Mouse (Mus musculus): ENCODE results near the gene Tango6. TPM values are rescaled to one million over a fixed set of nuclear protein-coding genes. Genes with fewer than 3 reads are reported as not detected.

Tango6 gene
- total RNA-seq, 1 experiment, result 13.6 TPM

DNA sequence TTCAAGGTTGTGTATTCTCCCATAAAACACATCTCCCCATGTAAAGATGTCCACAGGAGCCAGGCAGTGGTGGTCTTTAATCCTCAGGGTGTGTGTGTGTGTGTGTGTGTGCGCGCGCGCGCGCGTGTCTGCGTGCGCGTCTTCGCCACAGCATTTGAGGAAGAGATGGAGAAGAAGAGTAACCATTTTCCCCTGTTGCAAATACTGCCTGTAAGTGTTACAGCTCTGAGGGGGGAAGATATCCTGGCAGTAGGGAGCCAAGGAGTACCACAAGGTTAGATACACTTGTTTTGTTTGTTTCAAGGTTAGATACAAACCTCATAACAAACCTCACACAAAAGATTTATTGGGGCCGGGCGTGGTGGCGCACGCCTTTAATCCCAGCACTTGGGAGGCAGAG is 8.6 kb upstream of the Tango6 start:
- peak; percentile 12 for DNase-seq (ENCODE audit: low read depth, low spot score)
- H3K27ac ChIP-seq (ENCODE audit: insufficient read depth, low read depth, low read length, poor library complexity, severe bottlenecking), result no peak overlapping the region; the same call in 1 of the 2 replicates
- in situ Hi-C loops (cut with MboI; ENCODE audit: low sequenced_read_pairs in 2 of 2, unreplicated experiment in 2 of 2), result loop anchor here in 1 of 2 experiments (25.0 kb wide), 1 partner anchor 262 kb away; the partner anchor contains the start of gene Zfp90

DNA sequence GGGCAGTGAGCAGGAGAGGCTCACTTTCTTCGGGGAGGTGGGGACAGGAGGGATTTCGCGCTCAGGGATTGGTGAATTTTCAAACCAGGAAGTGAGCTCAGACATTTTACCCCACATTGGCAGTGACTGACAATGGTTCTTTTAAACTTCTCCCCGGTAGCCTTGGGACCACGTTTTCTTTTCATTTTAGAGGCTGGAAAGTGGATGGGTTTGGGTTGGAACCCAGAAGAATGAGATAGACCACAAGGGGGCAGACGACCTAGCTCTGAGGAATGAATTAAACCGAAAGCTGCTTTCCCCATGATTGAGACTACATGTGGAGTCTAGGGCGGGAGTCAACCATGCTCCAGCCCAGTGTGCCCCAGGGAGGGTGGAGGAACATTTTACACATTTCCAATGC is 8.0 kb upstream of the Tango6 start:
- Histone ChIP-seq H3K27ac (ENCODE audit: insufficient read depth, low read depth, low read length, poor library complexity, severe bottlenecking) (peak overlapping the region; percentile 60; the same call in 1 of the 2 replicates), H3K4me1 (ENCODE audit: control insufficient read depth in 2 of 2, insufficient read depth in 2 of 2, low read length in 2 of 2, poor library complexity in 1 of 2) (no peaks in the 10 kb centered on the region), H3K4me3 (ENCODE audit: insufficient read depth in 1 of 2, low read depth in 1 of 2, low read length in 2 of 2, poor library complexity in 1 of 2, severe bottlenecking in 1 of 2) (peak overlapping the region; percentile 20 to 30; a peak in 3 of 4 replicates), H3K36me3 (ENCODE audit: control insufficient read depth, insufficient read depth, low read length, poor library complexity, severe bottlenecking) (peaks cover 6% of the 10 kb centered on the region; the same call in 1 of the 2 replicates), H3K9me3 (ENCODE audit: control insufficient read depth, insufficient read depth, low read depth, low read length) (no peaks in the 10 kb centered on the region), H3K9ac (ENCODE audit: insufficient read depth, low read depth, low read length, poor library complexity, severe bottlenecking) (peak overlapping the region; percentile 30; the same call in 1 of the 2 replicates)
- in situ Hi-C loops (cut with MboI; ENCODE audit: low sequenced_read_pairs in 2 of 2, unreplicated experiment in 2 of 2), result loop anchor here in 1 of 2 experiments (25.0 kb wide), 1 partner anchor 263 kb away; the partner anchor contains the start of gene Zfp90
- TF ChIP-seq MAFK (IDR thresholded peaks at IDR 0.05; ENCODE audit: insufficient read depth, low read depth, low read length) (no peak), ZC3H11A (IDR thresholded peaks at IDR 0.05; ENCODE audit: borderline replicate concordance, low read depth, low read length) (no peak), CHD2 (IDR thresholded peaks at IDR 0.05; ENCODE audit: low read depth, low read length) (0 out of 2 replicates have a peak, but pooled peaks have one; percentile 21), ZNF384 (IDR thresholded peaks at IDR 0.05; ENCODE audit: low read depth, low read length) (no peak; the same call in 1 of the 2 replicates), HCFC1 (IDR thresholded peaks at IDR 0.05; ENCODE audit: borderline replicate concordance, insufficient read depth, low read length) (0 out of 2 replicates have a peak, but pooled peaks have one; percentile 50)
- DNase-seq (ENCODE audit: low read depth, low spot score), result peak; percentile 86

More for the DNA sequence above, 8.6 kb upstream of the Tango6 start:
- Histone ChIP-seq H3K9me3 (ENCODE audit: control insufficient read depth, insufficient read depth, low read depth, low read length) (no peaks in the 10 kb centered on the region), H3K4me3 (ENCODE audit: insufficient read depth in 1 of 2, low read depth in 1 of 2, low read length in 2 of 2, poor library complexity in 1 of 2, severe bottlenecking in 1 of 2) (peak overlapping the region; percentile 16 to 46; a peak in 3 of 4 replicates), H3K4me1 (ENCODE audit: control insufficient read depth in 2 of 2, insufficient read depth in 2 of 2, low read length in 2 of 2, poor library complexity in 1 of 2) (no peaks in the 10 kb centered on the region), H3K9ac (ENCODE audit: insufficient read depth, low read depth, low read length, poor library complexity, severe bottlenecking) (peak overlapping the region; percentile 38; the same call in 1 of the 2 replicates), H3K36me3 (ENCODE audit: control insufficient read depth, insufficient read depth, low read length, poor library complexity, severe bottlenecking) (peaks cover 9% of the 10 kb centered on the region)
- no peak for TF ChIP-seq HCFC1 (IDR thresholded peaks at IDR 0.05; ENCODE audit: borderline replicate concordance, insufficient read depth, low read length)
- no peak for TF ChIP-seq MAFK (IDR thresholded peaks at IDR 0.05; ENCODE audit: insufficient read depth, low read depth, low read length)
- no peak for TF ChIP-seq CHD2 (IDR thresholded peaks at IDR 0.05; ENCODE audit: low read depth, low read length)
- no peak for TF ChIP-seq ZNF384 (IDR thresholded peaks at IDR 0.05; ENCODE audit: low read depth, low read length)
- TF ChIP-seq ZC3H11A (IDR thresholded peaks at IDR 0.05; ENCODE audit: borderline replicate concordance, low read depth, low read length), result no peak

DNA sequence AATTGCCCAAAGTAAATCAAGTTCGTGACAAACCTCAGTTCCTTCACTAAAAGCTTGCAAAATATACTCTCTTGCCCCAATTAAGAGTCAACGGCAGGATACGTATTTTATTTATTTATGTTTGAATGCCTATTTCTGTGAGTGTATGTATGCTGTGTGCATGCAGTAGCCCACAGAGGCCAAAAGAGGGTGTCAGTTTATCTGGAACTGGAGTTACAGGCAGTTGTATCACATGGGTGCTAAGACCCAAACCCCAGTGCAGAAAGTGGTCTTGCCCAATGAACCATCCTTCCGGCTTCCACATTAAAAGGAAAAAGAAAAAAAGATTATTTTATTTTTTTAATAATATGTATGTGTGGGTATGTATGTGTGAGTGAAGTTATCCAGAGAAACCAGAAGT is 1.5 kb downstream of the Tango6 start:
- no peak for TF ChIP-seq CHD2 (IDR thresholded peaks at IDR 0.05; ENCODE audit: low read depth, low read length)
- TF ChIP-seq HCFC1 (IDR thresholded peaks at IDR 0.05; ENCODE audit: borderline replicate concordance, insufficient read depth, low read length), result no peak
- TF ChIP-seq ZNF384 (IDR thresholded peaks at IDR 0.05; ENCODE audit: low read depth, low read length), result no peak
- TF ChIP-seq ZC3H11A (IDR thresholded peaks at IDR 0.05; ENCODE audit: borderline replicate concordance, low read depth, low read length), result no peak
- TF ChIP-seq MAFK (IDR thresholded peaks at IDR 0.05; ENCODE audit: insufficient read depth, low read depth, low read length), result no peak
- no peak for DNase-seq (ENCODE audit: low read depth, low spot score)
- H3K4me3 ChIP-seq (ENCODE audit: insufficient read depth in 1 of 2, low read depth in 1 of 2, low read length in 2 of 2, poor library complexity in 1 of 2, severe bottlenecking in 1 of 2), result no peak overlapping the region
- no peaks in the 10 kb centered on the region for H3K9me3 ChIP-seq (ENCODE audit: control insufficient read depth, insufficient read depth, low read depth, low read length)
- in situ Hi-C loops (cut with MboI; ENCODE audit: low sequenced_read_pairs in 2 of 2, unreplicated experiment in 2 of 2), result no loop called here
- no peaks in the 10 kb centered on the region for H3K4me1 ChIP-seq (ENCODE audit: control insufficient read depth in 2 of 2, insufficient read depth in 2 of 2, low read length in 2 of 2, poor library complexity in 1 of 2)
- H3K9ac ChIP-seq (ENCODE audit: insufficient read depth, low read depth, low read length, poor library complexity, severe bottlenecking), result no peak overlapping the region
- H3K36me3 ChIP-seq (ENCODE audit: control insufficient read depth, insufficient read depth, low read length, poor library complexity, severe bottlenecking), result peaks cover 5% of the 10 kb centered on the region
- H3K27ac ChIP-seq (ENCODE audit: insufficient read depth, low read depth, low read length, poor library complexity, severe bottlenecking), result no peak overlapping the region

DNA sequence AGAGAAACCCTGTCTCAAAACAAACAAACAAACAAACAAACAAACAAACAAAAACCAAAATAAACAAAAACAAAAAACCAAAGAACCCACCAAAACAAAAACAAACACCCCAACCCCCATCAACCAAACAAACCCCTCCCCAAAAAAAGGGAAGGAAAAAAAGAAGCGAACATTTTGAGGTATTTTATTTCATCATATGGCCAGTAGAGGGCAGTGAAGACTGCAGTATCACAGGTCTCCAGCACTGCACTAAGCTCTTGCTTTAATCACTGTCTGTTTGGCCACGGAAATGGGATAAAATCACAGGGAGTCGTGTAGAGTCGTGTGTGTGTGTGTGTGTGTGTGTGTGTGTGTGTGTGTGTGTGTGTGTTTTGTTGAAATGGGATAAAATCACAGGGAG is 4.6 kb downstream of the Tango6 start:
- Histone ChIP-seq H3K27ac (ENCODE audit: insufficient read depth, low read depth, low read length, poor library complexity, severe bottlenecking) (no peak overlapping the region), H3K9ac (ENCODE audit: insufficient read depth, low read depth, low read length, poor library complexity, severe bottlenecking) (no peak overlapping the region), H3K36me3 (ENCODE audit: control insufficient read depth, insufficient read depth, low read length, poor library complexity, severe bottlenecking) (peaks cover 9% of the 10 kb centered on the region), H3K4me3 (ENCODE audit: insufficient read depth in 1 of 2, low read depth in 1 of 2, low read length in 2 of 2, poor library complexity in 1 of 2, severe bottlenecking in 1 of 2) (no peak overlapping the region), H3K4me1 (ENCODE audit: control insufficient read depth in 2 of 2, insufficient read depth in 2 of 2, low read length in 2 of 2, poor library complexity in 1 of 2) (peaks cover 0 to 2% of the 10 kb centered on the region in 2 experiments; a peak in 1 of 4 replicates), H3K9me3 (ENCODE audit: control insufficient read depth, insufficient read depth, low read depth, low read length) (no peaks in the 10 kb centered on the region)
- in situ Hi-C loops (cut with MboI; ENCODE audit: low sequenced_read_pairs in 2 of 2, unreplicated experiment in 2 of 2), result no loop called here
- TF ChIP-seq ZNF384 (IDR thresholded peaks at IDR 0.05; ENCODE audit: low read depth, low read length) (peak; percentile 32; the same call in 1 of the 2 replicates), MAFK (IDR thresholded peaks at IDR 0.05; ENCODE audit: insufficient read depth, low read depth, low read length) (no peak)
- no peak for DNase-seq (ENCODE audit: low read depth, low spot score)

All from ES-E14 (cell line).